In the genomic region with DNA sequence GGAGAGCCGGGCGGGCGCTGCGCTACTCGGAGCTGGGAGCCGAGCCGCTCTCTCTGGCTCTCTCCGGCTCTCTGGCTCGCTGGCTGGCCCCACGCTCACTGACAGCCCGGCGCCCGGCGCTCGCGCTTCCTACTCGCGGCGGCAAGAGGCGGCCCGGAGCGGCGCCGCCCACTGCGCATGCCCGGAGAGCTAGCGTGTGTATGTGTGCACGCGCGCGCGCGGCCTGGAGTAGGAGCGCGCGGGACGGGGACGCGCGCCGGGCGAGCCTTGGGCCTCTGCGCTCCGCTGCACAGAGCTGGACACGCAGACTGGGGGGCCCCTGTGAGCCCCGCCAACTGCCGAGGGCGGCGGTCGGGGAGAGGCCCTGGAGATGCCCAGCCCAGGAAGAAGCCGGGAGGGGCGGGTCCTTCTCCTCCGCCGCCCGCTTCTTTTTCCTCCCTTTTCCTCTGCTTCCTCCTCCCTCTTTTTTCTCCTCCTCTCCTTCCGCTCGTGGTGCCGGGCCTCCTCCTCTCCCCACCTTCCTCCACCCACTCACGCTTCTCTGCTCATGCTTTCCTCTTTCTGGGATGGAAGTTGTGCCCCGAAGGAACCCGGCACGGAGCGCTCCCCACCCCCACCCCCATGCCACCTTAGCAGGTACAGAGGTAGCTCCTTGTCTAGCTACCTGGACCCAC, we compare ENCODE assay signal across 8 mouse cellular contexts. TPM values are rescaled to one million over a fixed set of nuclear protein-coding genes. Genes with fewer than 3 reads are reported as not detected.
DNase-seq lines count a peak whose midpoint lies in the region; ATAC-seq lines count a peak whose summit lies in the region.

A gene (minus strand): TSS at position 140 of the 674 bp plus-strand sequence.

- H3K27me3 ChIP-seq in hindbrain, embryonic 13.5 days = peaks cover 20% of the 10 kb centered on the region

- H3K36me3 ChIP-seq in hindbrain, embryonic 13.5 days = no peaks in the 10 kb centered on the region

- H3K9me3 ChIP-seq in hindbrain, embryonic 13.5 days = no peaks in the 10 kb centered on the region

- H3K4me2 ChIP-seq in hindbrain, embryonic 13.5 days = peak within 1 kb of the TSS; percentile 100

- peaks cover 28% of the 10 kb centered on the region for H3K4me1 ChIP-seq in hindbrain, embryonic 13.5 days (replicated peaks)

- DNase-seq in NIH3T3 (ENCODE audit: low read depth) = peak; percentile 100
- peak; percentile 95 for DNase-seq in cerebellum, adult 9-10 months
- DNase-seq in frontal cortex, postnatal 14 days (ENCODE audit: low spot score in 2 of 2) = peak; percentile 83 to 90
- DNase-seq in layer of hippocampus, postnatal 14 days (ENCODE audit: low spot score in 2 of 2) = peak; percentile 93 to 96
- peak; percentile 94 for DNase-seq in lung, postnatal 10 days
- DNase-seq in ovary, postnatal 14 days (ENCODE audit: low spot score) = peak; percentile 90
- peak; percentile 85 to 96 for DNase-seq in thymus, postnatal 10 days (ENCODE audit: low spot score in 2 of 2)

- WGBS in hindbrain, embryonic 13.5 days = under 1% methylated on average over 59 of the region's 63 CpGs

- H3K27ac ChIP-seq in hindbrain, embryonic 13.5 days = peak within 1 kb of the TSS; percentile 93

- ATAC-seq in hindbrain, embryonic 13.5 days (ENCODE audit: low FRiP score) = peak; percentile 97

- H3K9ac ChIP-seq in hindbrain, embryonic 13.5 days = peak within 1 kb of the TSS; percentile 88

- peak within 1 kb of the TSS; percentile 76 for H3K4me3 ChIP-seq in hindbrain, embryonic 13.5 days

RNA-seq across cellular contexts. Expression of the gene that starts here (rescaled TPM):
- polyA plus RNA-seq in hindbrain, embryonic 13.5 days (2015; fragmentation: Nextera tagmentation; extraction: Ambion mirVana) = 7.1 and 7.7 TPM in 2 replicates
- total RNA-seq in layer of hippocampus, postnatal 14 days (2021) = 100 to 1,000 TPM; 205 to 208 TPM

Comparison
In these comparisons a context has a peak if more than half of its experiments do, and no peak if none do; other contexts are left out.
1. Peak in every context shown above with its lines: DNase-seq, ATAC-seq, H3K4me3 ChIP-seq and H3K27ac ChIP-seq.